16 mouse cellular contexts compared by ENCODE assay signal in the genomic region with DNA sequence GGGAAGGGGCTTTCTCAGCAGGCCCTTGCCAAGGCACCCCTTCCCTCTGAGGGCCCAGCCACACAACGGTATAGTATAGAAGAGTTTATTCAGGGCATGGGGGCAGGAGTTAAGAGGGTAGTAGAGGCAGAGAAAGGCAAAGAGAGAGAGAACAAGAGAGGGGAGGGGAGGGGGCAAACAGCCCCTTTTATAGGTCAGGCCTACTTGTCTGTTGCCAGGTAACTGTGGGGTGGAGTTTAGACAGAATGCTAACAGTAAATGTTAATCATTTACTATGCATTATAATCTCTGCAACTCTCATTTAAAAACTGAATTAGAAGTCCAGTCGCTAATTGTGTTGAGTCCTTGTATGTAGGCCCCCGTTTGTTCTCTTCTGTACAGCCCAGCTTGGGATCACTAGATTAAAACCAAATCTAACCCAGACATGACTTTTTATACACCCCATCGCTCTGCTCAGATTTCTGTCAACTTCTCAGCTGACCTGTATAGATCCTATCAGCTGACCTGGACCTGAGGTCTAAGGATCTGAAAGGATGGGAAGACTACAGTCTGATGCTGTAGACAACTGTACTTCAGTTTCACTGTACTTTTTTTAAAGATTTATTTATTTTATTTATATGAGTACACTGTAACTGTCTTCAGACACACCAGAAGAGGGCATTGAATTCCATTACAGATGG. TPM values are rescaled to one million over a fixed set of nuclear protein-coding genes. Genes with fewer than 3 reads are reported as not detected.
DNase-seq lines count a peak whose midpoint lies in the region; ATAC-seq lines count a peak whose summit lies in the region.
"Had no signal": no experiment of that assay in that cellular context is flagged by ENCODE, and none has a peak within 500 bp of the region (broad histone marks: within the 10 kb centered on the region; RNA-seq: fewer than 3 reads in every experiment).

No protein-coding gene starts in this region.

- H3K9me3 ChIP-seq in kidney, embryonic 14.5 days (ENCODE audit: control insufficient read depth, low read length): no peaks in the 10 kb centered on the region
- H3K9me3 ChIP-seq: embryonic facial prominence, embryonic 13.5 days; limb, embryonic 13.5 days; stomach, embryonic 15.5 days had no signal

- no peak overlapping the region for H3K4me2 ChIP-seq in kidney, embryonic 14.5 days (replicated peaks; ENCODE audit: low read depth, low read length)
- H3K4me2 ChIP-seq: embryonic facial prominence, embryonic 13.5 days; limb, embryonic 13.5 days; stomach, embryonic 15.5 days had no signal

- peak; percentile 50; the same call in 1 of the 2 replicates for ATAC-seq in kidney, embryonic 14.5 days (ENCODE audit: low FRiP score, low TSS enrichment)
- ATAC-seq: forebrain, embryonic 16.5 days had no signal

- no peak for DNase-seq in kidney, postnatal 10 days
- peak; percentile 2 for DNase-seq in testis, postnatal 10 days (ENCODE audit: low spot score)
- DNase-seq in testis, postnatal 14 days (ENCODE audit: low spot score): no peak
- DNase-seq in kidney, postnatal 14 days: peak; percentile 23
- no peak for DNase-seq in urinary bladder, adult 2 months (ENCODE audit: low spot score)
- DNase-seq in yolk sac, embryonic 10.5 days (ENCODE audit: low spot score): no peak
- DNase-seq: adrenal gland, adult 2 months; cerebellum, adult 8-10 months; gastrocnemius, postnatal 25 days; lung, postnatal 10 days; right cerebral cortex, postnatal 14 days had no signal

- H3K27ac ChIP-seq in kidney, embryonic 14.5 days (ENCODE audit: low read depth, low read length): no peak overlapping the region
- H3K27ac ChIP-seq: embryonic facial prominence, embryonic 13.5 days; limb, embryonic 13.5 days; stomach, embryonic 15.5 days had no signal

- H3K27me3 ChIP-seq in kidney, embryonic 14.5 days (ENCODE audit: control insufficient read depth, insufficient read depth, low read length): no peaks in the 10 kb centered on the region
- H3K27me3 ChIP-seq: embryonic facial prominence, embryonic 13.5 days; limb, embryonic 13.5 days; stomach, embryonic 15.5 days had no signal

- no peaks in the 10 kb centered on the region for H3K4me1 ChIP-seq in kidney, embryonic 14.5 days (ENCODE audit: control insufficient read depth, insufficient read depth, low read length)
- H3K4me1 ChIP-seq: embryonic facial prominence, embryonic 13.5 days; limb, embryonic 13.5 days; stomach, embryonic 15.5 days had no signal

- H3K4me3 ChIP-seq in kidney, embryonic 14.5 days (ENCODE audit: low read length): no peak overlapping the region
- H3K4me3 ChIP-seq: embryonic facial prominence, embryonic 13.5 days; limb, embryonic 13.5 days; stomach, embryonic 15.5 days had no signal

- H3K36me3 ChIP-seq in kidney, embryonic 14.5 days (ENCODE audit: control insufficient read depth, insufficient read depth, low read length): no peaks in the 10 kb centered on the region
- H3K36me3 ChIP-seq: stomach, embryonic 15.5 days had no signal

- no peak overlapping the region for H3K9ac ChIP-seq in kidney, embryonic 14.5 days (ENCODE audit: low read depth, low read length)
- H3K9ac ChIP-seq: embryonic facial prominence, embryonic 13.5 days; limb, embryonic 13.5 days; stomach, embryonic 15.5 days had no signal

- WGBS in kidney, embryonic 14.5 days: 71% methylated on average over 4 of the region's 4 CpGs

RNA-seq across cellular contexts. Expression of a gene that starts 8.5 kb away (rescaled TPM):
- 30.3 and 41.7 TPM in 2 replicates for polyA plus RNA-seq in kidney, embryonic 14.5 days (2014; fragmentation: Nextera tagmentation; extraction: Ambion mirVana)
- 23.6 and 27.7 TPM in 2 replicates for polyA plus RNA-seq in urinary bladder, adult 2 months (2012; rRNA removed)

RNA-seq across cellular contexts. Expression of a gene that starts 27.6 kb away (rescaled TPM):
- 3.7 and 6.5 TPM in 2 replicates for polyA plus RNA-seq in kidney, embryonic 14.5 days (2014; fragmentation: Nextera tagmentation; extraction: Ambion mirVana)
- 18.2 and 21.2 TPM in 2 replicates for polyA plus RNA-seq in urinary bladder, adult 2 months (2012; rRNA removed)

Comparison
In these comparisons a context has a peak if more than half of its experiments do, and no peak if none do; other contexts are left out.
1. DNase-seq: peak in testis, postnatal 10 days (single experiment) and kidney, postnatal 14 days (single experiment); none in kidney, postnatal 10 days (single experiment), testis, postnatal 14 days (single experiment), urinary bladder, adult 2 months (single experiment) and yolk sac, embryonic 10.5 days (single experiment).